Mouse (Mus musculus): ENCODE results near the gene Bbof1. TPM values are rescaled to one million over a fixed set of nuclear protein-coding genes. Genes with fewer than 3 reads are reported as not detected.

Bbof1 gene
- total RNA-seq, 2 experiments from 2014 or later = 1.7 to 1.9 TPM

DNA sequence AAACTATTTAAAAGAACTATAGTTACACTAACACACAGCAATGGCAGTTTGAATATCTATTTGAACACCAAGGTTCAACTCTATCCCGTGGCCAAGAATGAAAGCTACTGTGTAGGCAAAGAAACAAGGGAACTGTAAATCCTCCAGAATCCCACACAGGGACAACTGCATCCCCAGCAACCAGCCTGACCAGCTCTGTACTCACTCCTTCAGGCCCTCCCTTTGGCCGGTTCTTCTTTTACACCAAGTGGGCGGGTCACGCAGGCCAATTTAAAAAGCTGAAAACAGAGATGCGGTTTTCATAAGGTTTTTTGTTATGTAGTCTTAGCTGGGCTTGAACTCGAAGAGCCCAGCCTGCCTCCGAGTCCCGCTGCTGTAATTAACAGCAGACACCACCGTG lies 9.7 kb upstream of the Bbof1 start:
- DNase-seq = no peak
- intact Hi-C loops (cut with DNase I) = no loop called here

DNA sequence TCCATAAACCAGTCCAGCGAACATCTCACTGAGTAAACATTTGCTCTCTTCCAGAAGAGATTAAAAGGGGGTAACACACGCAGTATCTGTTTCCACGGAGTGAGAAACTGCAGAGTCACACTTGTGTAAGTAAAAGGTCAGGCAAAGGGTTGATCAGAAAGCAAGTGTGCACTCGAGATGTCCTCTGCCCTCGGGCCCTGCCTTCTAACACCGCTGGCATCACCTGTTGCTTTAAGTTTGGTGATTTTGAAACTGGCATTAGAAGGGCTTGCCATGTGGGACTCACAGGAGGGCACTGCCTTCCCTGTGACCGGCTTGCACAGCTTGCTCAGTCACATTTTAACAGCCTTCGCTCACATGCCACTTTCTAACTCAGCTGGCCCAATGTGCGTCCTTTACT lies 9.2 kb upstream of the Bbof1 start:
- DNase-seq = no peak
- intact Hi-C loops (cut with DNase I) = no loop called here

DNA sequence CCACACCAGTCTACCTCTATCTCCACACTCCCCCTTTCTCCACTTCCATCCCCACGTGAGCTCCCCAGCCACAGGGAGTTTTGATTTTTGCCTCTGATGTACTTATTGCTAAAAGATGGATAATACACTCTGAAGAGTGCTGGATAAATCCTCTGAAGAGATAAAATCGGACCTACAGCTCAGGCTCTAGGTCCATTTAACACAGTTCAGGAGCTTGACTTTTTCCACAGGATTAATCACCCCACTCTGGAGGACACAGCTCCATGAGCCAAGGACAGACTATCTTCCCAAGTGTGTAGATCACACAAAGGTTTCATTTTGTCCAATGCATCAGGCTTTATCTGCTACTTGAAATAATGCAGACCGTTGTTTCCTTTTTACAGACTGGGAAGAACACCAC lies 8.8 kb upstream of the Bbof1 start:
- no peak for DNase-seq
- intact Hi-C loops (cut with DNase I) = no loop called here

DNA sequence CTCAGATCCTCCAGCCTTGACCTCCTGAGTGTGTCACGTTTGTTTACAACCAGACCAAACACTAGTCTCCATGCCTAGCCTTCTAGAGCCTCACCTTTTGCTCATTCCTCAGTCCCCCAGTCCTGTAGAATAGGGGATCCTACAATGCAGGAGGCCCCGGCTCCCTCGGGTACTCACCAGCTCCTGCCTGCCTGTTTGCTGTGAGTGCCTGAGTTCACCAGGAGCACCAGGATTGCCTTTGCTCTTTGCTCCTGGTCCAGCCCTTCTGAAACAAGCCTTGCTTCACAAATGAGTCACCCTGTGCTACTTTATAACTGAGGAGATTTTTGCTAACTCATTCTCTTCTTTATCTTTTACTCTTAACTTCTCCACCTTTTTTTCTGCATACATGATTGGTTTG lies 8.2 kb upstream of the Bbof1 start:
- intact Hi-C loops (cut with DNase I) = no loop called here
- DNase-seq = no peak

DNA sequence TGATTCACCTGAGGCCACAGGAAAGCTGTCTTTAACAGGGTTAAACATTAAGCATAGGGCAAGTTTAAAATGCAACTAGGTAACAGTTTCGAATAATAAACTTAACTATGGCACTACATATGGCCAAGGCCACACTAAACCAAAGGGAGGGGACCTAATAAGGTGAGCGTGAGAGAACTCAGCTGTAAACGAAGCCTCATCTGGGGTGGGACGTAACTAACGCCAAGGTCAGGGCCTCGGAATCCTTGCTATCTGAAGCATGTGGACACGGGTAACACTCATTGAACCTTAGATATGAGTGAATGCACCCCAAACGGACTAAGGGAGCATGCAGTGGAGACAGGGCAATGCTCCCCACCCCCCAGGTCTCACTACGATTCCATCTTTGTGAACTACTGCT lies 5.9 kb upstream of the Bbof1 start:
- intact Hi-C loops (cut with DNase I) = no loop called here
- DNase-seq = no peak

DNA sequence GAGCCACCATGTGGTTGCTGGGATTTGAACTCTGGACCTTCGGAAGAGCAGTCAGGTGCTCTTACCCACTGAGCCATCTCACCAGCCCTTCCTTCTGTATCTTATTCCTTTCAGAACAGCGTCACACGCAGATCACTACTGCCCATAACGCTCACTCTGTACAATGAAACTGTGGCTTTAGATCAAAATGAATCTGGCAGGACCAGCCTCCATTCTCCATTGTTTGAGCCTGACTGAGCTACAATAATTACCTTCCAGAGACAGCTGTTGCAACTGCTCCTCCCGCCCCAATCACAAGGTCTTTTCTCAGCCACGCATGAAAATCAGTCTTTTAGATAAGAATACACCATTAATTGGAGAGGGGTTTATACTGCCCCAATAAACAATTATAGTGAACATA lies 4.3 kb upstream of the Bbof1 start:
- DNase-seq = no peak
- intact Hi-C loops (cut with DNase I) = no loop called here

DNA sequence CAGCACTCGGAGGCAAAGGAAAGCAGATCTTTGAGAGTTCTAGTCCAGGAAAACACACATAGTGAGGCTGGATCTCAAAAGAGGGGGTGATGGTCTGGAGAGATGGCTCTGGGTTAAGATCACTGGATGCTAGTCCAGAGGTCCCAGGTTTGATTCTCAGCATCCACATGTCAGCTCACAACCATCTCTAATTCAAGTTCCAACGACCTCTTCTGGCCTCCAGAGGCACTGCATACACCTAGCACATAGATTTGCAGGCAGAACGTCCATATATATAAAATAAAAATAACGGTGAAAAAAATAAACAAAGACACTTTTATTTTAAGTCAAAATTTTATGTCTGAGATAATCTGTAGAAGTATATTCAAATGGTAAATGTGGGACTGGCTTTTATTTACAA lies 1.6 kb upstream of the Bbof1 start:
- no peak for DNase-seq
- intact Hi-C loops (cut with DNase I) = loop anchor here (5.0 kb wide), 1 partner anchor 45 kb away; the partner anchor contains the start of genes Coq6 and Fam161b

DNA sequence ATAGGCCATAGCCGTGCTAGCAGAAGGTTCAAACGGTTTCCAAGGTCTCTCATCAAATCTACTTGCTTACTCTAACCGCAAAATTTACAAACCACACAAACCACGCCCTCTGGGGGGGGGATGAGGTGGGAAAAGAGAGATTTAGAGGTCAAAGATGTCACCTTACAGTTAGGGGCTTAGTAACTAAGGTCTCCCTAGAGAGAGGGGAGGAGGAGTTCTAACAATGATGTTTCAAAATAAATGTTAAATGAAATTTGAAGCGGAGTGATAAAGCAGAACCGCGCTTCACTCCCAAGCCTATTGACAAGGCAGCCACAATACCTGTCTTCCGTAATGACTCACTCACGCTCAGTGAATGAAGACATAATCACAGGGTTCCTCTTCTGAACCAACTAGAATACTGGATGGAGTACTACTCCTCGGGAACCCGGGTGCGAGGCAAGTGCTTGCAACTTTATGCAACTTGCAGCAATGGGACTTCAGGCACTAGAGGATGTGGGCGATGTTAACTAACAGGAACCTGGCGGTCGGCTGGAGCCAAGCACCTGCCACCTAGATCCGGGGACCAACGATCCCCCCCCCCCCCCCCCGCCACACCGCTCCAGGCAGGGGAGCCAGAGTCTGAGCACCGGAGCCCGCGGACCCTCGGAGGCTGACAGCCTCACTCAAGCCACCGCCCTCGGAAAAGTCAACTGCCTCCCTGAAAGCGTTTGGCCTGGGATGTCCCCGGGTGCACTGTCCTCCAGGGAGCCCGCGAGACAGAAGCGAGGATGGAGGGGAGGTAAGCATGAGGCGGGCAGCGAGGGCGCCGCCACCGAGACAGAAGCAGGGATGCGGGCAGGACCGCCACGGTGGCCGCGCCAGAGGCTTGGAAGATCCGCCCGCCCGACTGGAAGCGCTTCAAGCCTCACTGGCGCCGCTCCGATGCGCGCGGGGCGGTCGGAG lies 725 bp upstream of the Bbof1 start:
- peak in 1 of 2 experiments; percentile 12 for DNase-seq
- intact Hi-C loops (cut with DNase I) = loop anchor here (5.0 kb wide), 1 partner anchor 46 kb away; the partner anchor contains the start of genes Coq6 and Fam161b

DNA sequence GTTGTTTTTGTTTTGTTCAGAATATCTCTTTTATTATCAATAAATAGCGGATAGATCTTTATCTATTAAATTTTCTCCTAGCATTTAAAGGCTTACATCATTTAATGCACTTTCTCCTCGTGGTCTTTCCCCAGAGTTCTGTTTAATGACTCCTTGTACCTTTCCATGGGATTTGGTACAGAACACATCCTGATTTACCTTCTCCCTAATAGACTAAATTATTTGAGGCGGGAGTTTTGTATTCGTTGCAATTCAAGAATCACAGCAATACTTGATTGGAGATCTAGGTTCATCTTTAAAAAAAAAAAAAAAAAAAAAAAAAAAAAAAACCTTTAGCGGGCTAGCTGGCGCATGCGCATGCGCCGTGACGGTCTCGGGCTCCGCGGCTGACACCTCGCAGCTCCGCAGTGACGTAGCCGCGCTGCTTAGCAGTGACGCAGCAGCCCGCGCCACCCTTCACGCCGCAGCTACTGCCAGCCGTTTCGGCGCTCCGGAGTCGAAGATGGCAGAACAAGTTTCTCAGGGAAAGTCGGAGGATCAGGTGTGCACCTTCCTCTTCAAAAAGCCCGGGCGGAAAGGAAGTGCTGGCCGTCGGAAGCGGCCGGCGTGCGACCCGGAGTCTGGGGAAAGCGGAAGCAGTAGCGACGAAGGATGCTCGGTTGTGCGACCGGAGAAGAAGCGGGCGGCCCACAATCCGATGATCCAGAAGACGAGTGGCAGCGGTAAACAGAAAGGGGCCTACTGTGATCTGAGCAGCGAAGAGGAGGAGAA lies 8.1 kb downstream of the Bbof1 start, which contains the start of gene Rnf113a2:
Rnf113a2 (plus strand) TSS at position 363 of the 771 bp plus-strand sequence.
- peak; percentile 81 to 88 for DNase-seq
- intact Hi-C loops (cut with DNase I) = no loop called here

DNA sequence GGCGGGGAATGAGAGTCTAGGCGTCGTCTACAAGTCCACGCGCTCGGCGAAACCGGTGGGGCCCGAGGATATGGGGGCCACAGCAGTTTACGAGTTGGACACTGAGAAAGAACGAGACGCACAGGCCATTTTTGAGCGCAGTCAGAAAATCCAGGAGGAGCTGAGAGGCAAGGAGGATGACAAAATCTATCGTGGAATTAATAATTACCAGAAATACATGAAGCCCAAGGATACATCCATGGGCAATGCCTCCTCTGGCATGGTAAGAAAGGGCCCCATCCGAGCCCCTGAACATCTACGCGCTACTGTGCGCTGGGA lies 8.7 kb downstream of the Bbof1 start:
- no peak for DNase-seq
- intact Hi-C loops (cut with DNase I) = no loop called here

DNA sequence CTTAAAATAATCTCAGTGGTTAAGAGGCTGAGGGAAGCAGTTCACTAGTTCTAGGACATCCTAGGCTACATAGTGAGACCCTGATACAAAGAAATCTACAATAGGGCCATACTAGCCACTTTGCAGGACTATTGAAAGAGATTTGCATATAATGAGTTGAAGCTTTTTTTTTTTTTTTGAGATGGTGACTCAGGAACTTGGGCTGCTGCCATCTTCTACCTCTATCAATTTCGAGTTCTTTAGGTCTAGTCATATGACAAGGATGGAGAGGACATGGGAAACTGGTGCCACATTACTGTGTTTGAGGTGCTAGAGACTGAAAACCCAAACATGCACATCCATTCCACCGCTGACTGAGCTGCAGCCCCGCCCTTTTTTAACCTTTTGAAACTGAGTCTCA lies 15.1 kb downstream of the Bbof1 start:
- DNase-seq = no peak
- intact Hi-C loops (cut with DNase I) = no loop called here

DNA sequence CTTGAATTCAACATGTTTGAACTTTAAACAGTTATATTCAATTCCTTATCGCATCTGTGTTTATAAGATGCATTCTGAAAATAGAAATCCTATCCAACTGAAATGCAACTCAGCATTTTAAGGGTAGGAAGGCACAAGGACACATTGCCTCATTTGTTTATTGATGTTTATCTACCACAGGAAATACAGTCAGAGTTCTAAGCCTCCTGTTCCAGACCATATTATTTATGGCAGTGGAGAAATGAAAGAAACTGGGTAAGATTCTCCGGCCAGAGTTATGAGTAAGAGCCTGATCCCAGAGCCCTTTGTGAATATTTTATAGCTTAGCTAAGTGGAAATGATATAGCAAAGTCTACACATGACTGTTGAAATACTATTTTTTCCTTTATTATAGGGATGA lies 21.0 kb downstream of the Bbof1 start:
- no peak for DNase-seq
- intact Hi-C loops (cut with DNase I) = no loop called here

DNA sequence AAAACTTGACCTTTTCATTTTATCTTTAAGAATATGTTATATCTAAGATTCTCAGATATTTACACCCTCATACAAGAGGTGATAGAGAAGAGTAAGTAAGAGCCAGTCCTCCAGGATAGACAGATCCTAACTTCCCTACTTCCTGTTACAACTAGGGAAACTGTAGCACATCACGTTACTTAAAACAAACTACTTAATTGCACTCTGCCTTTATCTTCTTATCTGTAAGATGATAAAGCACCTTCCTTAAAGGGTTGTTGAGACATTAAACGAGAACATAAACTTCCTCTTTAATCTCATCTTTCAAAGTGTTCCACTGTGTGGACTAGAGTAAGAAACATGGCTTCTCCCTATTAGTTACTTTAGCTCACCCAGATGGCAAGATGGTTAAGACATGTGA lies 29.8 kb downstream of the Bbof1 start:
- intact Hi-C loops (cut with DNase I) = no loop called here
- DNase-seq = no peak

DNA sequence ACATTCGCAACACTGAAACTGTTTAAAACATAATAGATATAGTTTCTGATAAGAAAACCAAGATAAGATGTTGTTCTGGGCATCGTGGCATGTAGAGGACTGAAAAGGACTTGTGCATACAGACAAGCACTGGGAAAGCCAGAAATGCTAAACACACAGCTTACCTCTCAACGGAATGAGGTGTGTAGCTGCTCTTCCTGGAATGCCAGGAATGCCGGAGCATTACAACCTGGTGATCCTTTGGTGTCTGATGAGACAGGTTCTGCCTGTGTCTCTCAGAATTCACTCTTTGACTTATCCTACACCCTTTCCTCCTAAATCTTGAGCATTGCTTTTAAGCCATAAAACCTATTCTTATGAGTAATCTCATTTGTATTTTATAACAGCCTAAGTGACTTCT lies 33.7 kb downstream of the Bbof1 start:
- intact Hi-C loops (cut with DNase I) = no loop called here
- no peak for DNase-seq

DNA sequence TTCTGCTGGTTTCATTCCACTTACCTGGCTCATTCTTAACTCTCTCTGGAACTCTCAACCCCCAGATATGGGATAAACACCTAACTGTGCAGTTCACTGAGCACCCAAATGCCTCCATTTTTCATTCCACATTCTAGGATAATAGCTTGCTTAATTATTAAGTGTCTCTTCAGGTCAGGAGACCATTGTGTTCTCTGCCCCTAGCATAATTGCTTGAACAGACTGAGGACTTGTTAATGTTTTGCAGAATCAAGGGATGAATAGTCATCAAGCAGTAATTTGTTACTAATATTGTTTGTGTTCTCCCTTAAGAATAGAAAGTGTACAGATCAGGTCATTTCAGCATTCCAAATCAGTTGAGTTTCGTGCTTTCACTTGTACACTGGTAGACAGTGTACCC lies 38.5 kb downstream of the Bbof1 start:
- intact Hi-C loops (cut with DNase I) = no loop called here
- DNase-seq = no peak

DNA sequence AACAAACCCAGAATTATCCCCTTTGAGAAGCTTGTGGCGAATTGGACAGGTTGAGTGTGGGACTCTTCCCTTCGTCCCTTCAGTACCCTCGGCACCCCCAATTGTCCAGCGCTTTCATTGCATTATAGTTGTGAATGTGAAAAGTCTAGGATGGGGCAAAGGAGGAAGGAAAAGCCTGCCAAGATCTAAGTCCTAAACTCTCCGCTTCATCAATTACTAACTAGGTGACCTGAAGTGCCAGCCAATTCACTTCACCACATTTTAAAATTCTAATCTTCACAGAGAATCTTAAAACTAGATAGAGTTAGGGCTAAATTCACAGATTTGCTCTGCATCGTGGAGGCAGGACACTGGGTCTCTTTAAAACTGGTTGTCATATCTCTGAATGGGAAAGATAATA lies 39.3 kb downstream of the Bbof1 start:
- intact Hi-C loops (cut with DNase I) = no loop called here
- no peak for DNase-seq

DNA sequence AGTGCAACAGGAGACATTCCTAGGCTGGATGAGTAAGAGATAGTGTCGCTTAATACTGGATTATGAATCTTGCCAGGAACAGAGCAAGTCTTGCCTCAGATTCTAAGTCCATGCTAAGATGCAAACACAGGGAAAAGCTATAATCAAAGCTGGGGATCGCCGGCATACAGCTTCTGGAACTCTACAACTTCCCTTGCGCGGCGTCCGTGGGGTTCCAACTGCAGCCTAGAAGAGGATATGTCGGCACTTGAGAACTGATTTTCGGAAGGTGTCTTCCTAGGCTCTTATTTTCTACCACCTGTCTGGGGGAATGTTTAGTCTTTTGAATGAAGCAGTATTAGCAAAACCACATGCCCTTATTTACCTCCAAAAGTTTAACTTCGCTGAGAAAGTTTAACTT lies 41.0 kb downstream of the Bbof1 start:
- peak in 1 of 2 experiments; percentile 9 for DNase-seq

DNA sequence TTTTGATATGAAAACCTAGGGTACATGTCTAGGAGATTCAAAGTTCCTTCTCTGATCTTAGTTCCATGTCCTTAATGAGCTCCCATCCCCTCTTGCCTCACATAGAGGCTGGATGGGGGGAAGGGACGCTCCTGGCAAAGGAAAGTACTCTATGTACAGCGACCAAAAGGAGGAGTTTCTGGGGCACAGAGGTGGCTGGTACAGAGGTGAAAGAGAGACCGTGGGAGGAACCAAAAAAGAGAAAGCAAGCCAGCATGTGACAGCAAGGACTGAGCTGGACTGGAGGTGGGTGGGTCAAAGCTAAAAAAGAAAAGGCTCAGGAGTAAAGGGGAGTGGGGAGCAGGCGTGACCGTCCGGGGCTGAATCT lies 41.5 kb downstream of the Bbof1 start:
- intact Hi-C loops (cut with DNase I) = loop anchor here (5.0 kb wide), 1 partner anchor 88 kb away; the partner anchor contains the start of genes Coq6 and Fam161b
- peak in 1 of 2 experiments; percentile 36 for DNase-seq

More for the DNA sequence above, 41.0 kb downstream of the Bbof1 start:
- intact Hi-C loops (cut with DNase I) = loop anchor here (5.0 kb wide), 1 partner anchor 88 kb away; the partner anchor contains the start of genes Coq6 and Fam161b

DNA sequence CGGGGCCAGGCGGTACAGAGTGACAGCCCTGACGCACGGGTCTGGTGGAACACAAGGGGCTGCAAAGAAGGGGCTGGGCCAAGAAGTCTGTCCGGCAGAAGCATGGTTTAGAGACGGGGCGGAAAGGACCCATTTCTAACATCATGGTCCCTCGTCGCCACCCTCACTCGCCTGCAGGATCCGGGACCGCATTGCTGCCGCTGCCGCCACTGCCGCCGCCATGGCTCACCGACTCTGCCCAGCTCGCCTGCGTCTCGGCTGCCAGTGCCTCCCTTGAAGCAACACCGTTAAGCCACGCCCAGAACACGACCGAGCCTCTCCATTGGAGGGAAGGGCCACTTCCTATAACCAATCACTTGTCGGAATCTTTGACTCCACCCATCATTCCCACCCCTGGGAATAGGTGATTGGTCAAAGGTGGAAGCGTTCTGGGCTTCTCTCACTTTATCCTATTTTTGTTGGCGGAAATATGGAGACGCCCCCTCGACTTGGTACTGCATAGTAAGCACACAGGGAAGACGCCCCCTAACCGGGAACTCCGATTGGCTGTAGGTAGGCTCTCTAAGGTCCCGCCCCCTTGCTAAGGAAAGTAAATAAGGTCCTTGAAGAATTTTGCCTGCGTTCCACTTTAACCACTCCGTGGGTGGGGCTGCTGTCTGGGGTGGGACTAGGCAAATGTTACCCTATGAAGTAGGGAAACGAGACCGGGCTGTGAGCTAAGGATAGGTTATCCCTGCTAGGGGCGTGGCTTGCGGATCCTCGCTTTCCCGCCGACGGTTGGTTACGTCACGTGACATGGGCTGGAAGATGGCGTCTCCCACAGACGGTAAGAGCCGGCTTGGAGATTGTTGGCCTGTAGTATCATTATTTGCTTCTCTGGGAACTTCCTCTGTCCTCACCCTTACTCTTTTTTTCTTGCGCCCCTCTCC lies 42.1 kb downstream of the Bbof1 start, which contains the start of the genes Aldh6a1 and Lin52:
Aldh6a1 (minus strand) TSS at position 287 of the 929 bp plus-strand sequence.
Lin52 (plus strand) TSS at position 705 of the 929 bp plus-strand sequence.
- DNase-seq = peak; percentile 92 to 95
- intact Hi-C loops (cut with DNase I) = loop anchor here (5.0 kb wide), 1 partner anchor 89 kb away; the partner anchor contains the start of genes Coq6 and Fam161b

DNA sequence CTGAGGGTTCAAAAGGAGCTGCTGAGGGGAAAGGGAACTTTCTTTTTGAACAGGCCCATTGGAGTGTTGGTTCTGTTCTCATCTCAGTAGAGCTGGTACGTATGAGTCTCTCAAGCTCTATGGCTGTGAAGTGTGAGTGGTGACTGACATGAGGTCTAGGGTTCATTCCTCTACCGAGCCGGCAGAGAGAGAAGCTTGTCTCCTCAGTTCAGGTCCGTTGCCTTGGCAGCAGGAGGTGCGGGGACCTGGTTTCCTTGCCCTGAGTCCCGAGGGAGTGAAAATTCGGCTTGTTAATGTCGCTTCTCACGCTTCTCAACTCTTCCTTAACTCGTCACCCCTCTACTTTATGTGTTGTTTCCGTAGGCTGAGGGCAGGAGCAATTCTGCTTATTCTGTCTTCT lies 42.9 kb downstream of the Bbof1 start:
- peak in 1 of 2 experiments; percentile 8 for DNase-seq
- intact Hi-C loops (cut with DNase I) = loop anchor here (5.0 kb wide), 1 partner anchor 90 kb away; the partner anchor contains the start of genes Coq6 and Fam161b
